Mouse (Mus musculus) thymus, postnatal 0 days (tissue): ENCODE measurements around the gene Axl. TPM values are rescaled to one million over a fixed set of nuclear protein-coding genes. Genes with fewer than 3 reads are reported as not detected.
A peak's percentile ranks its signal among the peaks of the same experiment; 100 is the strongest.
"Not testable (repeated sequence)": the region's sequence is repeated elsewhere in the genome, so short reads cannot be mapped to it uniquely, and the experiment has no call there.

ENCODE experiments used
- DNase-seq: peaks from one replicate; pipeline ENCODE4 v3.0.0-alpha.2; 2015; ENCODE audit warnings: low spot score
- polyA plus RNA-seq: library from polyadenylated mRNA; unstranded; fragments of >200 nt; fragmentation: Nextera tagmentation; extraction: Ambion mirVana; gene quantifications from 2 replicates; pipeline ENCODE4 v1.2.1, GENCODE M21; 2015

The Axl gene
- polyA plus RNA-seq, 1 experiment from 2014 or later = 29.4 TPM

GRCm38 (mm10) chr7:25794775-25795174 lies 6.3 kb upstream of the Axl start:
- DNase-seq = no peak

- DNase-seq = no peak
Observed at GRCm38 (mm10) chr7:25793679-25794078, 5.2 kb upstream of the Axl start.

- DNase-seq = not testable (repeated sequence)
Observed at GRCm38 (mm10) chr7:25792966-25793365, 4.5 kb upstream of the Axl start.

- no peak for DNase-seq
Observed at GRCm38 (mm10) chr7:25790615-25791014, 2.1 kb upstream of the Axl start.

- no peak for DNase-seq
Observed at GRCm38 (mm10) chr7:25789129-25789440, 580 bp upstream of the Axl start.

- no peak for DNase-seq
Observed at GRCm38 (mm10) chr7:25787456-25788219, 867 bp downstream of the Axl start.

- no peak for DNase-seq
Observed at GRCm38 (mm10) chr7:25786974-25787373, 1.5 kb downstream of the Axl start.

GRCm38 (mm10) chr7:25785752-25786151 lies 2.8 kb downstream of the Axl start:
- DNase-seq = no peak

- no peak for DNase-seq
Observed at GRCm38 (mm10) chr7:25784808-25785207, 3.7 kb downstream of the Axl start.

GRCm38 (mm10) chr7:25783746-25784145 lies 4.8 kb downstream of the Axl start:
- DNase-seq = no peak

- peak; percentile 23 for DNase-seq
Observed at GRCm38 (mm10) chr7:25782744-25783143, 5.8 kb downstream of the Axl start.

GRCm38 (mm10) chr7:25781937-25782610 lies 6.4 kb downstream of the Axl start:
- DNase-seq = no peak

GRCm38 (mm10) chr7:25781321-25781936 lies 7.1 kb downstream of the Axl start:
- peak; percentile 57 for DNase-seq

- no peak for DNase-seq
Observed at GRCm38 (mm10) chr7:25780753-25781152, 7.8 kb downstream of the Axl start.

GRCm38 (mm10) chr7:25780021-25780420 lies 8.5 kb downstream of the Axl start:
- no peak for DNase-seq

- DNase-seq = no peak
Observed at GRCm38 (mm10) chr7:25768229-25768628, 20.3 kb downstream of the Axl start.

- DNase-seq = no peak
Observed at GRCm38 (mm10) chr7:25766108-25766507, 22.4 kb downstream of the Axl start.

GRCm38 (mm10) chr7:25764221-25764620 lies 24.3 kb downstream of the Axl start:
- DNase-seq = no peak

- DNase-seq = no peak
Observed at GRCm38 (mm10) chr7:25763678-25764077, 24.8 kb downstream of the Axl start.

GRCm38 (mm10) chr7:25761354-25761753 lies 27.2 kb downstream of the Axl start:
- DNase-seq = no peak

- peak; percentile 85 for DNase-seq
Observed at GRCm38 (mm10) chr7:25756011-25756410, 32.5 kb downstream of the Axl start.

GRCm38 (mm10) chr7:25755468-25755833 lies 33.1 kb downstream of the Axl start:
- DNase-seq = peak; percentile 90
